Mouse (Mus musculus) regulatory T cell (primary cell): ENCODE results near the gene Tia1.

Experiments used
- in situ Hi-C: fragments of 300-600 bp; cut with MboI, MseI; formaldehyde crosslinking; loops from one replicate; pipeline ENCODE4 v1.15.1; 2025; ENCODE audit warnings: high pct_unique_total_duplicates

Tia1 gene

DNA sequence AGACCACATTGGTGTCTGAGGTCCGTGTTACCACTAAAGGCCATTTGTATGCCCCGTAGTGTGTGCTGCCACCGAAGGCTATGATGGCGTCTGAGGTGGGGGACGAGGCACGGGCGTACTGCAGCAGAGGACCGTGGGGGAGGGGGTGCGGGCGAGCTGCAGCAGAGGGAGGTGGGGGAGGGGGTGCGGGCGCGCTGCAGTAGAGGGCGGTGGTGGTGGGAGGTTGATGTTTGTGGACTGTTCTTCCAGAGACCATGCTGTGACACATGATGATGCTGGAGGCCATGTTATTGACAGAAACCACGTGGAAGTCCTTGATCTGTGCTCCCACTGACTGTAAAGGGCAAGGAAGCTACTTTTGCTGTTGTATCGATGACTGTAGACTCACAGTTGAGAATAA is 20.6 kb upstream of the Tia1 start:
- in situ Hi-C loops: no loop called here

DNA sequence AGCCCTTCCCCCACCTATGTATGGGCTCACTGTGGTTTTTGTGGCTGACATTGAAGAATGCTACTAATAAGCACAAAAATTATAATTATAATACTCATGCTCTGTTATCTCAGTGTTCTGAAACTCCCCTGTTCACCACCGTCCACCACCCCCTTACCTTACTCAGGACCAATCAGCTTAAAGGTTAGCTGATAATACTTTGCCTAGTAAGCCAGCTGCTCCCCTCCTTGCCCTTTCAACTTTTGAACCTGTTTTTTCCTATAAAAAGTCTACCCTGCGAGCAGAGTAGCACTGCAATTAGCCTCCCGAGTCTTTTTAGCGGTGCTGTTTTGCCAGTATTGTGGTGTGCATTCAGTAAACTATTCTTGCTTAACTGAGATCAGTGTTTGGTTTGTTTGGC is 19.3 kb upstream of the Tia1 start:
- in situ Hi-C loops: no loop called here

DNA sequence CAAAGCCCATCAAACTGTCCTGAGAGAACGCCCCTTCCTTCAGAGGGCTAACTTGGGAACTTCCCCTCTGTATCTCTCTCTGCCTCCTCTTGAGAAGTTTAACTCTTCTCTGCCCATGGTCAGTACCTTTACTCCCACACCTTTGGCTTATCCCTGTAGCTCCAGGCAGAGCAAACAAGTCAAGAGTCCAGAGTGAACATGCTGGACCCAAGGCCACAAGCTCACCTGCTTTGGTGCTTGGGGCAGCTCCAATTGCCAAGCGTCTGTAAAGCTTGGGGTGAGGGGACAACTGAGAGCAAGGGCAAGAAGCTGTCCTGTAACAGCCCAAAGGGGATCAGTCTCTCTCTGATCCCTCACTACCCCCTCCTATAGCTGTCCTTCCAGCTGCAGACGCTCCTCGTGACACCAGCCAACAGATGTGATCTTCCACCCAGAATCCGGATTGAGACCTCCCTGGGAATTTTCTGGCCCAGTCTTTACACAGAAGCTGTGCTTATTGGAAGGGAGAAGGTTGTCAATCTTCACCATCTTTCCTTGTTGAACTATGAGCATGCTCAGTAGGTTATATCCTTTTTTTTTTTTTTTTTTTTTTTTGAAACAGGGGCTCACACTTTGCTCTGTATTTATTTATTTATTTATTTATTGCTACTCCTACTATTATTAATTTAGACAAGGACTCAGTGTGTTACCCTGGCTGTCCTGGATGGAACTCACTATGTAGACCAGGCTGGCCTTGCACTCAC is 18.5 kb upstream of the Tia1 start:
- in situ Hi-C loops: no loop called here

DNA sequence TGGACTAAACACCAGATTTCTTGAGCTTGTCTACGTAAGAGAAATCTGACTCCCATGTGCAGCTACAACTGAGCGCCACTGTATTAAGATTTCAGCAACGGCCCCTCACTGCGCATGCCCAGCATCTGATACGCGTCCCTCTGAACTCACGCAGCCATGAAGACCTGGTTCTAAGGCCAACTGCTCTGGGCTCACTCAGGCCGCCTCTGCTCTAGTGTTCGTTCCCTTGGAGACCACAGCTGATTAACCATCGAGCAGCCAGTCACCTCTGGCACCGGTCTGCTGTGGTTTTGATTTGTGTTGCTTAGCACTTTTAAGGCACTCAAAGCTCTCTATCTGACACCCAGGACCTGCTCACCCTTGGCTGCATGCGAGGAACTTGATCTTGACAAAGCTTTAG is 16.7 kb upstream of the Tia1 start:
- in situ Hi-C loops: no loop called here

DNA sequence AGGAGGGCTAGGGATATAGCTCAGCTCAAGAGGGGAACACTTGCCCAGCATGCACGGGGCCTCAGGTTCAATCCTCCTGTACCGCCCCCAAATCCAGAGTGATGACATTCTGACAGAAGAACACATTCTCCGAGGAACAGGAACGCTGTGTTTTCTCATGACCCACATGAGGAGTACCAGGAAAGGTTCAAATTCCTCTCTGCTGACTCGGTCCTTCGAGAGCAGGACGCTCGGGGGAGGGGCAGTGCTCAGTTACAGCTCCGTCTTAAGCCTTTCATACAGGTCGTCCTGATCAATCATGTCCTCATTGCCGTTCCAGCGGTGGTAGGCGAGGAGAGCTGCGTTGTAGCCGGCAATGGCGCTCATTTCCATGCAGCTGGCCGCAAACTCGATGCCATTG is 15.6 kb upstream of the Tia1 start:
- in situ Hi-C loops: no loop called here

DNA sequence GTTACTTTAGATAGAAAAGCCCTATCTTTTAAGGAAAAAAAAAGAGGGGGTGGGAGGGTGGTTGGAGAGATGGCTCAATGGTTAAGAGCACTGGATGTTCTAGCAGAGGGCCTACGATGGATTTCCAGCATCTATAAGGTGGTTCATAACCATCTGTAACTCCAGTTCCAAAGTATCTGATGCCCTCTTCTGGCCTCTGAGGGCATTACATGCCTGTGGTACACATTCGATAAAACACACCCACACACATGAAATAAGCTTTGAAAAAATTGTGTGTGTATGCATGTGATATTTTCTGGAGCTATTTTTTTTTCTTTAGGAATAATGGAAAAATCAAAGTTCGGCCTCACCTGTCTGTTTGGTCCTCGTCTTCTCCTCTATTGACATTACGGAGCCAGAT is 12.7 kb upstream of the Tia1 start:
- in situ Hi-C loops: no loop called here

DNA sequence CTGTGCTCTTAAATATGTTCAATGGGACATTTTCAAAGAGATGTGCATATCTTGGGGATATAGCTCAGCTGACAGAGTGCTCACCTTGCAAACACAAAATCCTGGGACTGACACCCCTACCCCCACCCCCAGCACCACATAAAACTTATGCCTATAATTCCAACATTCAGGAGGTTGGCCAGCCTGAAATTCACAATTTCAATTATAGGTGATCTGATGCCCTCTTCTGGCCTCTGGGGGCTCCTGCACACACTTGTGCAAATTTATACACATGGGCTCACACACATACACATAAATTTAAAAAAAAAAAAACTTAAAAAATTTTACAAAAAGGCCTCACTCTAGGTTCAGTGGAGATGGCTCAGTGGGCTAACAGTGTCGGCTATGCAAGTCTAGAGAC is 10.8 kb upstream of the Tia1 start:
- in situ Hi-C loops: no loop called here

DNA sequence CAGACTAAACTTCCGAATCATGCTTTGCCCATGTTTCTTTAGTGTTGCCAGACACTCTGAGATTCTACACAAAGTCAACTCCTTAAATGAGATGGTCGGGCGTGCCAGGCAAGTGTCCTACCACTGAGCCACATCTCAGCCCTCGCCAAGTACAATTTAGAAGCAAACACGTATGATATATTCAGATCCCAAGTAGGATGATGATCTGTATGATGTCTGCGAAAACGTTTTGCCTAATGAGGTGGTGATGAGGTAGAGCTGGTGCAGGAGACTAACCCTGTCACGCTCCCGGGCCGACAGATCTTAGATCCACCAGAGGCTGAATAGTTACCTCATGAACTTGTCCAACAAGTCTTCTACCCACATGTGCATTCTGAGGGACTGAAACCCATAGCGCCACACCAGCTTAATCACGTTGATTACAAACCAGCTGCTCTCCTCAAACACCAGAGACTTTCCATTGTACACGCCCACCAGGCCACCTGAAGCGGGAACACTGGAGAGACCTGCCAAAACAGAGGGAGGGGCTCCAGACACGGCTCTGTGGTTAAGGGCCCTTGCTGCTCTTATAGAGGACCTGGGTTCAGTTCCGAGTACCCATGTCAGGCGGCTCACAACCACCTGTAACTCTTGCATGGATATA is 9.8 kb upstream of the Tia1 start:
- in situ Hi-C loops: no loop called here

DNA sequence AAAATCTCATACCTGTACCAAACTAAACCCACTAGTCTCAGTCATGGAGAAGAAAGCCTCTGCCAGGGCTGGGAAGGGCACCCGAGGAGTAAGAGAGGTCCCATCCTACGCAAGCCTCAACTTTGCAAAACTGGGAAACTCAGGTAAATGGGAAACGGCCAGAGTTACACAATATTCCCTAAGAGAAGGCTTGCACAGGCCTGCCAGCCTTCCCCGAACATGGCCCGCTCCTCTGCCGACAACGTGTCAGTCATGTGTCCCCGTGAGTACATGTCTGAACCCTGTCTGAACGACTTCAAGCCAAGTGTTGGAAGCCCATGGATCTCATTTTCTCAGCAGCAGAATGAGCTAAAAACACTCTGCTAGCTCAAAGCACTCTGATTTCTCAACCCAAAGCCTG is 9.0 kb upstream of the Tia1 start:
- in situ Hi-C loops: no loop called here

DNA sequence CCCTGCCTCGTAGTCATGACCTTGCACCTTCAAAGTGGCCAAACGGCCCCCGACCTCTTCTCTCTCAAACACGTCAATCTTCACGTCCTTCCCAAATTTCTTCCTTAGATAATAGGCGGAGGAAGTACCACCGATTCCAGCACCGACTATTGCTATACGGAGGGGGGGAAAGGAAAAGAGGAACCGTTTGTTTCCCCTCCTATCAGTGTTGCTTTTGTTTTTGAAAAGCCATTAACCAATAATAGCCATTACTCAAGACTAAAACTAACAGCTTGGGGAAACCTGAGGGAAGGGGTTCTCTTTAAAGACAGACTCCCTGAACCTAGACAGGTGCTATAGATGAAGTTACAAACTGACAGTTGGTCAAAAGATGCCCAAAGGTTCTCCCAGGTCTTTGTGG is 8.1 kb upstream of the Tia1 start:
- in situ Hi-C loops: no loop called here

DNA sequence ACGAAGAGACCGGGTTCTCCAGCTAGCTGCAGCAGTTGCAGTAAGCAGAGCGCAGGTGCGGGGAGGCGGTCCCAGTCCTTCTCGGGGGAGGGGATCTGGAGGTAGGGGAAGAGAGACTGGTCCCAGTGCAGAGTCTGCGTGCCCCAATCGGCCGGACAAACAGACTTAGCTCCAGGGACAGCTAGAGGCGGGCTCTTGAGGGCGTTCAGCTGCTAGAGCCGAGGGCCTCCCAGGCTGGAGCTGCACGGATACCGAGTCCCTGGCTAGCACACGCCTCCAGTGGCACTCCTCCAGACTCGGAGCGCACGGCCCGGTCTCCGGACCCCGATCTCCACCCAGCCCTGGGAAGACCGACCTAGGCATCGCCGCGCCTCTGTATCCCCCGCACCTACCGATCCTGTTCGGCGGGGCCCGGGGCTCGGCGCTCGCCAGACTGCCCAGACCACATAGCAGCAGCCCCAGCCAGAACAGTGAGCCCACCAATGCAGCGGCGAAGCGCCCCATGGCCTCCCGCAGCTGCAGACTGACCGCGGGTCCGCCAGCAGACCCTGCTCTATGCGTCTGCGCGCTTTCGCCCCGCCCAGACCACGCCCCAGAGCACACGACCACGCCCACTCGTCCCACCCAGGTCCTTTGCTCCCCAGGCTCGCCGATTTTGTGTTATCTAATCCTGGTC is 7.3 kb upstream of the Tia1 start, which contains the start of gene Pcyox1:
TSS of gene Pcyox1 (minus strand) at position 574 of the 676 bp plus-strand sequence.
- in situ Hi-C loops: no loop called here

DNA sequence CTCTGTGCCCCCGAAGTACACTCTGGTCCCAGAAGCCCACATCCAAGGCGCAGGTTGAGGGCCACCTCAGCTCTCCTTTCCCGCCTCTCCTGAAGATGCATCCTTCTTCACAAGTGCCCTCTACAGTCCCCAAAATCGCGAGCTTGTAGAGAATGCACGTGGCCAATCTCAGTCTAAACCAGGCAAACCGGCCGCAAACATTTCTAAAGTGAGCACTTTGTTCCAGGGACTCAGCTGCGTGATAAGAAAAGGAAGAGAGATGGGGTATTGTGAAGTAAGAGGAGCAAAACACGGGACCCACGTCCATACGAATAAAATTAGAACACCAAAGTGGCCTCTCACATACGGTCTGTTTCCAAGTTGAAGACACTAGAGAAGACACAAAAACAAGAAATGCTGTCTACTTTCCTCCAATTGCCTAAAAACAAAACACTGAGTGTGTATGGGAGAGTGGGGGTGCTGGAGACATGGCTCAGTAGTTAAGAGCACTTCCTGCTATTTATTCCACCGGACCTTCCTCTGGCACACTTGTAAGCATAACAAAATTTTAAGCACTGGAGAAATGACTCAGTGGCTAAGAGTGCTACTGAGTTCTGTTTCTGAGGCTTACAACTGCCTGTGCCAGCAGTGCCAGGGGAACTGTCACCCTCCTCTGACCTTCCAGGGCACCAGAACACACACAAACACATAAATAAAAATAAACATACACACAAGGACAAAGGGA is 6.6 kb upstream of the Tia1 start:
- in situ Hi-C loops: no loop called here

DNA sequence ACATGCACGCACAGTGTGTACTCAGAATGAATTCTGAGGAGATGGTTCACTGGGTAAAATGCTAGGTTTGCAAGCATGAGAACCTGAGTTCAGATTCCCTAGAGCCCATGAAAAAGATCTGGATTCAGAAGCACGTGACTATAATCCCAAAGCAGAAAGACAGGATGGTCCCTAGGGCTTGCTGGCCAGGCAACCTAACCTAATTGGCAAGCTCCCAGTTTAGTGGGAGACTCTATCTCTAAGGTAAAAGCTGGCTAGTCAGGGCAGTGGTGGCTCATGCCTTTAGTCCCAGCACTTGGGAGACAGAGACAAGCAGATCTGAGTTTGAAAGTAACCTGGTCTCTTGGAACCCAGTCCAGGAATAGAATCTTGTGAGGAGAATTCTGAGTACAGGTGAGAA is 5.0 kb upstream of the Tia1 start:
- in situ Hi-C loops: no loop called here

DNA sequence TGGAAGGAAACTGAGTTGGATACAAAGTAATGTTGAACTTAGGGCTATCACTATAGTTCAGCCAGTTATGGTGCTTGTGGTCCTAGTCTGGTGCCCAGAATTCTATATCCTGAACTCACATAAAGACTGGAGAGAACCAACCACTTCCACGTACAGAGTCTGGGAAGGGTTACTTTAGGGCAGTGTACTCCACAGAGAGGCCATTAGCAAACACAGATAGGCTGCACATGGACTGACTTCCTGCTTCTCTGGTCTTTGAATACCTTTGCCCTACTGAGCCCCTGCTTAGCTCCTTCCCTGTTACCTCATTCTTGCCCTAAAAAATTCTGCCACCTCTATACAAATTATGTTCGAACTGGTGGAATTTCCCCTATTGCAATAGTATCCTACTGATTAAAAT is 4.0 kb upstream of the Tia1 start:
- in situ Hi-C loops: loop anchor here (5.0 kb wide), 1 partner anchor 33 kb away; the partner anchor contains the start of gene Fam136a

DNA sequence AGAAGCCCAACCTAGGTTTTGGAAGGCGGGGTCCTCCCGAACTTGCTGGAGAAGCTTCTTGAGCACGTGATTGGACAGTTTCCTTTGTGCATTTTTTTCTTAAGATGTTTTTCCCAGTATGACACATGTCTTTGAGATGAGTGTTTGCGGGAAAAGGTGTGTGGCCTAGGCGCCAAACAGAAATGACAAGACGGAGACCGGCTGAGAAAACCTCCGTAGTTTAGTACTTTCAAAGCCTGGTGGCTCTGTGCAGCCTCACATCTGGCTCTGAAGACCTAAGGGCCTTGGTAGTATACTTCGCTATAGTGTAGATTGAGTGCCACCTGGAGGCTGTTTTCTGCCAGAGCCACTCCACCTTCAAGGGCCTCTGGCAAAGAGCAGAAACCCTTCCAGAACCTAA is 3.0 kb upstream of the Tia1 start:
- in situ Hi-C loops: loop anchor here (5.0 kb wide), 1 partner anchor 34 kb away; the partner anchor contains the start of gene Fam136a

DNA sequence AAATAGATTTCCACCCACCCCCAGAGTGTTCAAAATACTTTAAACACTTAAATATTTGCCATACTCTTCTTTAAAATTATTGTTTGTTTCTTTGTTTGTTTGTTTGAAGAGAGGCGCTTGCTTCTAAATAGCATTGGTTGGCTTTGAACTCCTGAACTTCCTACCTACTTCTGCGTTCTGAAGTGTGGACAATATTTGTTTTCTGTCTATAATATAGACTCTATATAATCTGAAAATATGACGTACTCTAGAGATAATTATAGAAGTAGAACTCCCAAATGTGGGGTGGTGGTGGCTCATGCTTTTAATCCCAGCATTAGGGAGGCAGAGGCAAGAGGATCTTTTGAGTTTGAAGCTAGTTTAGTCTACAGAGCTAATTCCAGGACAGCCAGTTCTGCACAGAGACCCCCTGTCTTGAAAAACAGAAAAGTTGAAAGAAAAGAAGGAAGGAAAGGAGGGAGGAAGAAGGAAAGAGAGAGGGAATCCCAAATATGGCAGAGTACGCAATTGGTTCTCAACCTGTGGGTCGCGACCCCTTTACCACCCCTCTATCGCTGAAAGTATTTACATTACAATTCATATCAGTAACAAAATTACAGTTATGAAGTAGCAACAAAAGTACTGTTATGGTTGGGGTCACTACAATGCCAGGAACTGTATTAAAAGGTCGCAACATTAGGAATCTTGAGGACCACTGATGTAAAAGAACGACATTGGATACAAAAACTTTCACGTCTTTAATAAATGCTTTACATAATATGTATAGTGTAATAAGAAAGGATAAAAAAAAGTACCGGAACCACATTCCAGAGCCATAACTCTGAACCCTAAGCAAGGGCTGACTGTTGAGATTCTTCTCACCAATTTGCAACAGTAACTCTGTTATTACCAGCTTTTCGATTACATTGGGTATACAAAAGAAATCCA is 1.1 kb upstream of the Tia1 start:
- in situ Hi-C loops: loop anchor here (5.0 kb wide), 1 partner anchor 36 kb away; the partner anchor contains the start of gene Fam136a

DNA sequence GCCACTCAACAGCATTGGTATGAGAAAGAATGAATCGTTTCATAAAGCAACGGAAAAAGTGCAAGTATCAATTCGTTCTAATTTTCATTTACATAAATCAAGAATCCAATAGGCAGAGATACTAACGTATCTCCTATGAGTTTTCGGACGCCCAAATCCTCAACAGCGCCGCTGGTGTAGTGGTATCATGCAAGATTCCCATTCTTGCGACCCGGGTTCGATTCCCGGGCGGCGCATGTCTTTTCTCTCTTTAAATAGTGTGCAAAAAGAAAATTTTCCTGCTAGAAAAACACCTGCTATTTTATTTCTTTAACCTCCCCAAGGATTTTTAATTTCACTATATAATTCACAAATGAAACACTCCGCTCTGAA is 305 bp upstream of the Tia1 start:
- in situ Hi-C loops: loop anchor here (5.0 kb wide), 1 partner anchor 36 kb away; the partner anchor contains the start of gene Fam136a

DNA sequence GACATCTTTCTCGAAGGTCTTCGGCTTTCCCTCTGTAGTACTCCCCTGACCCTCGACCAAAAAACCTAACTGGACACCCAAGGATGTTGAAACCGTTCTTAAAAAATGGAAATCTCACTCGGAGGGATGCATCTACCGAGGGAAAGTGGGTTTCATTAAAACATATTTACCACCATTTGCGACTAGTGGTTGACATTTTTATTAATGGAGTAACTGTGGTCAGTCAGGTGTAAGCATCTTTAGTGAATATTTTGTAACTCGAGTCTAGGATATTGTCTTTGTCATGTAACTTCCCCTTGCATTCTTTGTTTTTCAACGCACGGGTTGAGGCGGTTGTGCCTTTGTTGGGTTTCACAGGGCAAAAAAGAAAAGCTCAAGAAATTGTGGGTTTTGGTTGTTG is 977 bp downstream of the Tia1 start:
- in situ Hi-C loops: loop anchor here (5.0 kb wide), 1 partner anchor 38 kb away; the partner anchor contains the start of gene Fam136a

DNA sequence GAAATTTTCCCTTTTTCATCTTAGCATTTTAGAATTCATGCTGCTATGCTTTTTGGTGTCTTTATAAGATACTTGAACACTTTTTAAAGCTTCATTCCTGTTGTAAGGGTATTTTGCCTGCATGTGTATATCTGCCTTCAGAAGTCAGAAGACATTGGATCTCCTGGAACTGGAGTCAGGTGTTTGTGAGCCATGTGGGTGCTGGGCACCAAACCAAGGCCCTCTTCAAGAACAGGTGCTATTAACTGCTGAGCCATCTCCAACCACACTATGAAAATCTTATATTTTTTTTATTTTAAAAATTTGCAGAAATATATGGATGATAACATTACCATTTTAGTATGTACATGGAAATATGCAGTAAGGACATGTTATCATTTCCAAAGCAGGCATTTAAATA is 2.3 kb downstream of the Tia1 start:
- in situ Hi-C loops: no loop called here

DNA sequence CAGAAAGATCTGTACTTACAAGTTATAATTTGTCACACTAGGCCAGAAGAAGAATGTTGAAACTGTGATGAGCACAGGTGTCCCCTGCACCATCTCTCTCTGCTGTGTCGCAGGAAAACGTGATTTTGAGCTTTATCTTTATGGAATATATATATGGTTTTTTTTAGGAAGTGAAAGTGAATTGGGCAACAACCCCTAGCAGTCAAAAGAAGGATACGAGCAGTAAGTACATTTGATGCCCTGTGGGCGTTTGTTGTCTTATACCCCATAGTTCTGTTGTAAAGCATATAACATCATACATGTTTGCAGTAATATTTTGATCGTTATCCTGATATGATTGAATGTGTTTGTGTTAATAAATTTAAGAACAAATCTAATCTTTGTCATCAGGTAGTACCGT is 14.7 kb downstream of the Tia1 start:
- in situ Hi-C loops: no loop called here

DNA sequence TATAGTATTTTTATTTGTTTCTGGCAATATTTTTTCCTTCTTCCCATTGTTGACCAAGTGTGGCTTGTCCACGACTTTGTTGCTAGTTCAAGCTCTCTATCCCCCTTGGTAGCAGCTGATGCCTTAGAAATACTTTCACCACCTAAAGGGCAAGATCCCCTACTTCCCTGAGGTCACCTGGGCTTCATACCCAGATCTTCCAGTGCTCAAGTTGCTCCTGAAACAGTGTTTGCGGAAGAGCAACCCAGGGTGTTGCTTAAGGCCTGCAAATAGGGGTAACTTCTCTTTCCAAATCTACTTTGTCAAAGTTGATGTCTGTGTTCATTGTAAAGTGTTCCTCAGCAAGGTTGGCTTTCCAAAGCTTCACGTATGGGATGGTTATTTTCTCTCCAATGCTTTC is 15.2 kb downstream of the Tia1 start:
- in situ Hi-C loops: no loop called here
